Mouse (Mus musculus): ENCODE measurements around the gene Scamp2. TPM values are rescaled to one million over a fixed set of nuclear protein-coding genes. Genes with fewer than 3 reads are reported as not detected.

Scamp2 gene
- polyA plus RNA-seq, 1 experiment = 103 TPM

GRCm38 (mm10) chr9:57598851-57599563 lies 38.3 kb downstream of the Scamp2 start:
- 65% methylated on average over 8 of the region's 8 CpGs for WGBS
- no peaks in the 10 kb centered on the region for H3K4me1 ChIP-seq (ENCODE audit: control insufficient read depth, insufficient read depth, low read length)
- H3K4me3 ChIP-seq (replicated peaks; ENCODE audit: extremely low read depth, low read depth, low read length) = no peak overlapping the region
- no peak for TF ChIP-seq CTCF (IDR thresholded peaks at IDR 0.05; ENCODE audit: insufficient read depth, low read length)
- TF ChIP-seq POLR2A (IDR thresholded peaks at IDR 0.05; ENCODE audit: borderline replicate concordance, extremely low read depth, low read depth, low read length) = no peak
- DNase-seq = no peak

- no peak for TF ChIP-seq CTCF (IDR thresholded peaks at IDR 0.05; ENCODE audit: insufficient read depth, low read length)
- no peak for TF ChIP-seq POLR2A (IDR thresholded peaks at IDR 0.05; ENCODE audit: borderline replicate concordance, extremely low read depth, low read depth, low read length)
- DNase-seq = no peak
- WGBS = 19% methylated on average over 3 of the region's 3 CpGs
- no peaks in the 10 kb centered on the region for H3K4me1 ChIP-seq (ENCODE audit: control insufficient read depth, insufficient read depth, low read length)
- H3K4me3 ChIP-seq (replicated peaks; ENCODE audit: extremely low read depth, low read depth, low read length) = no peak overlapping the region
Observed at GRCm38 (mm10) chr9:57600620-57601352, 40.0 kb downstream of the Scamp2 start.

- TF ChIP-seq POLR2A (IDR thresholded peaks at IDR 0.05; ENCODE audit: borderline replicate concordance, extremely low read depth, low read depth, low read length) = no peak
- no peak for TF ChIP-seq CTCF (IDR thresholded peaks at IDR 0.05; ENCODE audit: insufficient read depth, low read length)
- no peak overlapping the region for H3K4me3 ChIP-seq (replicated peaks; ENCODE audit: extremely low read depth, low read depth, low read length)
- WGBS = 22% methylated on average over 2 of the region's 2 CpGs
- DNase-seq = no peak
- no peaks in the 10 kb centered on the region for H3K4me1 ChIP-seq (ENCODE audit: control insufficient read depth, insufficient read depth, low read length)
Observed at GRCm38 (mm10) chr9:57601353-57601706, 40.6 kb downstream of the Scamp2 start.

GRCm38 (mm10) chr9:57602098-57602497 lies 41.4 kb downstream of the Scamp2 start:
- Histone ChIP-seq H3K4me3 (replicated peaks; ENCODE audit: extremely low read depth, low read depth, low read length) (no peak overlapping the region), H3K4me1 (ENCODE audit: control insufficient read depth, insufficient read depth, low read length) (no peaks in the 10 kb centered on the region)
- TF ChIP-seq CTCF (IDR thresholded peaks at IDR 0.05; ENCODE audit: insufficient read depth, low read length) = no peak
- no peak for TF ChIP-seq POLR2A (IDR thresholded peaks at IDR 0.05; ENCODE audit: borderline replicate concordance, extremely low read depth, low read depth, low read length)
- DNase-seq = no peak
- 52% methylated on average over 8 of the region's 8 CpGs for WGBS

- TF ChIP-seq CTCF (IDR thresholded peaks at IDR 0.05; ENCODE audit: insufficient read depth, low read length) = no peak
- TF ChIP-seq POLR2A (IDR thresholded peaks at IDR 0.05; ENCODE audit: borderline replicate concordance, extremely low read depth, low read depth, low read length) = no peak
- no peak for DNase-seq
- no peak overlapping the region for H3K4me3 ChIP-seq (replicated peaks; ENCODE audit: extremely low read depth, low read depth, low read length)
- no peaks in the 10 kb centered on the region for H3K4me1 ChIP-seq (ENCODE audit: control insufficient read depth, insufficient read depth, low read length)
- WGBS = 78% methylated on average over 4 of the region's 4 CpGs
Observed at GRCm38 (mm10) chr9:57604875-57605274, 44.1 kb downstream of the Scamp2 start.

- Histone ChIP-seq H3K4me1 (ENCODE audit: control insufficient read depth, insufficient read depth, low read length) (no peaks in the 10 kb centered on the region), H3K4me3 (replicated peaks; ENCODE audit: extremely low read depth, low read depth, low read length) (no peak overlapping the region)
- DNase-seq = no peak
- no peak for TF ChIP-seq POLR2A (IDR thresholded peaks at IDR 0.05; ENCODE audit: borderline replicate concordance, extremely low read depth, low read depth, low read length)
- TF ChIP-seq CTCF (IDR thresholded peaks at IDR 0.05; ENCODE audit: insufficient read depth, low read length) = no peak
- 24% methylated on average over 9 of the region's 9 CpGs for WGBS
Observed at GRCm38 (mm10) chr9:57605503-57605902, 44.8 kb downstream of the Scamp2 start.

- WGBS = 7% methylated on average over 24 of the region's 24 CpGs
Observed at GRCm38 (mm10) chr9:57606139-57606851, 45.6 kb downstream of the Scamp2 start, which contains the start of gene Cplx3. Cplx3 (minus strand) TSS chr9:57606281.

GRCm38 (mm10) chr9:57609803-57610202 lies 49.1 kb downstream of the Scamp2 start:
- TF ChIP-seq POLR2A (IDR thresholded peaks at IDR 0.05; ENCODE audit: borderline replicate concordance, extremely low read depth, low read depth, low read length) = no peak
- TF ChIP-seq CTCF (IDR thresholded peaks at IDR 0.05; ENCODE audit: insufficient read depth, low read length) = no peak
- DNase-seq = no peak
- Histone ChIP-seq H3K4me1 (ENCODE audit: control insufficient read depth, insufficient read depth, low read length) (no peaks in the 10 kb centered on the region), H3K4me3 (replicated peaks; ENCODE audit: extremely low read depth, low read depth, low read length) (no peak overlapping the region)
- WGBS = 39% methylated on average over 3 of the region's 3 CpGs

More at GRCm38 (mm10) chr9:57606139-57606851, 45.6 kb downstream of the Scamp2 start, which contains the start of gene Cplx3:
- DNase-seq = peak; percentile 27
- Histone ChIP-seq H3K4me1 (ENCODE audit: control insufficient read depth, insufficient read depth, low read length) (no peaks in the 10 kb centered on the region), H3K4me3 (replicated peaks; ENCODE audit: extremely low read depth, low read depth, low read length) (no peak within 1 kb of the TSS)
- no peak for TF ChIP-seq POLR2A (IDR thresholded peaks at IDR 0.05; ENCODE audit: borderline replicate concordance, extremely low read depth, low read depth, low read length)
- no peak for TF ChIP-seq CTCF (IDR thresholded peaks at IDR 0.05; ENCODE audit: insufficient read depth, low read length)

GRCm38 (mm10) chr9:57610359-57610826 lies 49.6 kb downstream of the Scamp2 start:
- WGBS = 47% methylated on average over 3 of the region's 3 CpGs
- Histone ChIP-seq H3K4me1 (ENCODE audit: control insufficient read depth, insufficient read depth, low read length) (no peaks in the 10 kb centered on the region), H3K4me3 (replicated peaks; ENCODE audit: extremely low read depth, low read depth, low read length) (no peak overlapping the region)
- no peak for TF ChIP-seq CTCF (IDR thresholded peaks at IDR 0.05; ENCODE audit: insufficient read depth, low read length)
- TF ChIP-seq POLR2A (IDR thresholded peaks at IDR 0.05; ENCODE audit: borderline replicate concordance, extremely low read depth, low read depth, low read length) = no peak
- no peak for DNase-seq
